Mouse (Mus musculus): ENCODE results near the gene Clcnkb. TPM values are rescaled to one million over a fixed set of nuclear protein-coding genes. Genes with fewer than 3 reads are reported as not detected.
A peak's percentile ranks its signal among the peaks of the same experiment; 100 is the strongest.

The Clcnkb gene
- polyA plus RNA-seq, 1 experiment: 0.23 TPM

GRCm38 (mm10) chr4:141460481-141460880 lies 44.7 kb upstream of the Clcnkb start:
- no peak overlapping the region for H3ac ChIP-seq (ENCODE audit: control insufficient read depth, insufficient read length)
- no peak overlapping the region for H3K4me2 ChIP-seq (ENCODE audit: low read depth)
- no peak overlapping the region for H3K4me3 ChIP-seq
- H3K79me2 ChIP-seq (ENCODE audit: control insufficient read depth, insufficient read depth): peaks cover 19% of the 10 kb centered on the region
- peaks cover 6% of the 10 kb centered on the region for H3K36me3 ChIP-seq (ENCODE audit: control insufficient read depth, insufficient read depth)
- no peak for TF ChIP-seq MYOG (IDR thresholded peaks at IDR 0.05; ENCODE audit: control insufficient read depth in 1 of 3, insufficient read depth in 1 of 3, insufficient read length in 2 of 3, low read depth in 2 of 3)
- no peak for TF ChIP-seq E2F4 (IDR thresholded peaks at IDR 0.05; ENCODE audit: insufficient read depth)
- no peak for TF ChIP-seq REST (IDR thresholded peaks at IDR 0.05; ENCODE audit: insufficient read depth, insufficient read length)
- TF ChIP-seq USF1 (IDR thresholded peaks at IDR 0.05; ENCODE audit: low read depth): no peak
- TF ChIP-seq TCF12 (IDR thresholded peaks at IDR 0.05; ENCODE audit: insufficient read depth, poor library complexity, severe bottlenecking): no peak
- TF ChIP-seq TCF3 (IDR thresholded peaks at IDR 0.05; ENCODE audit: insufficient read length, low read depth): no peak
- TF ChIP-seq POLR2A (IDR thresholded peaks at IDR 0.05; ENCODE audit: insufficient read length, low read depth): no peak
- no peak for TF ChIP-seq CEBPB (IDR thresholded peaks at IDR 0.05; ENCODE audit: insufficient read depth, poor library complexity, severe bottlenecking)
- no peak for TF ChIP-seq MYOD1 (IDR thresholded peaks at IDR 0.05; ENCODE audit: control insufficient read depth in 1 of 3, insufficient read length in 2 of 3, low read depth in 2 of 3)
- no peak for TF ChIP-seq POLR2AphosphoS2 (IDR thresholded peaks at IDR 0.05; ENCODE audit: insufficient read length, low read depth)
- no peak for TF ChIP-seq SRF (IDR thresholded peaks at IDR 0.05; ENCODE audit: control insufficient read depth, insufficient read length, low read depth)
- TF ChIP-seq MAX (IDR thresholded peaks at IDR 0.05; ENCODE audit: low read depth): no peak
- no peaks in the 10 kb centered on the region for H3K27me3 ChIP-seq (ENCODE audit: control insufficient read depth, insufficient read depth, insufficient read length)

GRCm38 (mm10) chr4:141459766-141460165 lies 44.0 kb upstream of the Clcnkb start:
- Histone ChIP-seq H3K36me3 (ENCODE audit: control insufficient read depth, insufficient read depth) (peaks cover 6% of the 10 kb centered on the region), H3ac (ENCODE audit: control insufficient read depth, insufficient read length) (no peak overlapping the region), H3K27me3 (ENCODE audit: control insufficient read depth, insufficient read depth, insufficient read length) (no peaks in the 10 kb centered on the region), H3K4me2 (ENCODE audit: low read depth) (no peak overlapping the region), H3K4me3 (no peak overlapping the region), H3K79me2 (ENCODE audit: control insufficient read depth, insufficient read depth) (peaks cover 26% of the 10 kb centered on the region)
- TF ChIP-seq POLR2A (IDR thresholded peaks at IDR 0.05; ENCODE audit: insufficient read length, low read depth) (no peak), POLR2AphosphoS2 (IDR thresholded peaks at IDR 0.05; ENCODE audit: insufficient read length, low read depth) (no peak), TCF3 (IDR thresholded peaks at IDR 0.05; ENCODE audit: insufficient read length, low read depth) (no peak), MAX (IDR thresholded peaks at IDR 0.05; ENCODE audit: low read depth) (no peak), MYOD1 (IDR thresholded peaks at IDR 0.05; ENCODE audit: control insufficient read depth in 1 of 3, insufficient read length in 2 of 3, low read depth in 2 of 3) (no peak), REST (IDR thresholded peaks at IDR 0.05; ENCODE audit: insufficient read depth, insufficient read length) (no peak), TCF12 (IDR thresholded peaks at IDR 0.05; ENCODE audit: insufficient read depth, poor library complexity, severe bottlenecking) (no peak), MYOG (IDR thresholded peaks at IDR 0.05; ENCODE audit: control insufficient read depth in 1 of 3, insufficient read depth in 1 of 3, insufficient read length in 2 of 3, low read depth in 2 of 3) (no peak), E2F4 (IDR thresholded peaks at IDR 0.05; ENCODE audit: insufficient read depth) (no peak), SRF (IDR thresholded peaks at IDR 0.05; ENCODE audit: control insufficient read depth, insufficient read length, low read depth) (no peak)

- no peak overlapping the region for H3K4me2 ChIP-seq (ENCODE audit: low read depth)
- H3K36me3 ChIP-seq (ENCODE audit: control insufficient read depth, insufficient read depth): peaks cover 6% of the 10 kb centered on the region
- no peak overlapping the region for H3K4me3 ChIP-seq
- TF ChIP-seq MYOG (IDR thresholded peaks at IDR 0.05; ENCODE audit: control insufficient read depth in 1 of 3, insufficient read depth in 1 of 3, insufficient read length in 2 of 3, low read depth in 2 of 3): no peak
- no peak for TF ChIP-seq POLR2AphosphoS2 (IDR thresholded peaks at IDR 0.05; ENCODE audit: insufficient read length, low read depth)
- TF ChIP-seq CEBPB (IDR thresholded peaks at IDR 0.05; ENCODE audit: insufficient read depth, poor library complexity, severe bottlenecking): no peak
- no peak overlapping the region for H3ac ChIP-seq (ENCODE audit: control insufficient read depth, insufficient read length)
- H3K79me2 ChIP-seq (ENCODE audit: control insufficient read depth, insufficient read depth): peaks cover 29% of the 10 kb centered on the region
- H3K27me3 ChIP-seq (ENCODE audit: control insufficient read depth, insufficient read depth, insufficient read length): no peaks in the 10 kb centered on the region
Measured at GRCm38 (mm10) chr4:141458888-141459287, 43.1 kb upstream of the Clcnkb start.

- H3K4me3 ChIP-seq: no peak overlapping the region
- H3K4me2 ChIP-seq (ENCODE audit: low read depth): no peak overlapping the region
- peaks cover 29% of the 10 kb centered on the region for H3K79me2 ChIP-seq (ENCODE audit: control insufficient read depth, insufficient read depth)
- peaks cover 6% of the 10 kb centered on the region for H3K36me3 ChIP-seq (ENCODE audit: control insufficient read depth, insufficient read depth)
- no peak overlapping the region for H3ac ChIP-seq (ENCODE audit: control insufficient read depth, insufficient read length)
- TF ChIP-seq POLR2AphosphoS2 (IDR thresholded peaks at IDR 0.05; ENCODE audit: insufficient read length, low read depth) (no peak), MYOD1 (IDR thresholded peaks at IDR 0.05; ENCODE audit: control insufficient read depth in 1 of 3, insufficient read length in 2 of 3, low read depth in 2 of 3) (peak in 2 of 3 experiments; percentile 2 to 29), CEBPB (IDR thresholded peaks at IDR 0.05; ENCODE audit: insufficient read depth, poor library complexity, severe bottlenecking) (no peak), TCF12 (IDR thresholded peaks at IDR 0.05; ENCODE audit: insufficient read depth, poor library complexity, severe bottlenecking) (no peak), USF1 (IDR thresholded peaks at IDR 0.05; ENCODE audit: low read depth) (no peak), MYOG (IDR thresholded peaks at IDR 0.05; ENCODE audit: control insufficient read depth in 1 of 3, insufficient read depth in 1 of 3, insufficient read length in 2 of 3, low read depth in 2 of 3) (no peak), E2F4 (IDR thresholded peaks at IDR 0.05; ENCODE audit: insufficient read depth) (no peak)
- no peaks in the 10 kb centered on the region for H3K27me3 ChIP-seq (ENCODE audit: control insufficient read depth, insufficient read depth, insufficient read length)
Measured at GRCm38 (mm10) chr4:141458236-141458635, 42.4 kb upstream of the Clcnkb start.

- peaks cover 8% of the 10 kb centered on the region for H3K36me3 ChIP-seq (ENCODE audit: control insufficient read depth, insufficient read depth)
- H3K79me2 ChIP-seq (ENCODE audit: control insufficient read depth, insufficient read depth): peaks cover 44% of the 10 kb centered on the region
- H3K4me2 ChIP-seq (ENCODE audit: low read depth): no peak overlapping the region
- H3K4me3 ChIP-seq: no peak overlapping the region
- no peak overlapping the region for H3ac ChIP-seq (ENCODE audit: control insufficient read depth, insufficient read length)
- H3K27me3 ChIP-seq (ENCODE audit: control insufficient read depth, insufficient read depth, insufficient read length): no peaks in the 10 kb centered on the region
- TF ChIP-seq TCF3 (IDR thresholded peaks at IDR 0.05; ENCODE audit: insufficient read length, low read depth) (no peak), SRF (IDR thresholded peaks at IDR 0.05; ENCODE audit: control insufficient read depth, insufficient read length, low read depth) (no peak), E2F4 (IDR thresholded peaks at IDR 0.05; ENCODE audit: insufficient read depth) (no peak)
Measured at GRCm38 (mm10) chr4:141456193-141456938, 40.6 kb upstream of the Clcnkb start.
